Mouse (Mus musculus): Measurements from ENCODE around the gene Gls.

Gene Gls

DNA sequence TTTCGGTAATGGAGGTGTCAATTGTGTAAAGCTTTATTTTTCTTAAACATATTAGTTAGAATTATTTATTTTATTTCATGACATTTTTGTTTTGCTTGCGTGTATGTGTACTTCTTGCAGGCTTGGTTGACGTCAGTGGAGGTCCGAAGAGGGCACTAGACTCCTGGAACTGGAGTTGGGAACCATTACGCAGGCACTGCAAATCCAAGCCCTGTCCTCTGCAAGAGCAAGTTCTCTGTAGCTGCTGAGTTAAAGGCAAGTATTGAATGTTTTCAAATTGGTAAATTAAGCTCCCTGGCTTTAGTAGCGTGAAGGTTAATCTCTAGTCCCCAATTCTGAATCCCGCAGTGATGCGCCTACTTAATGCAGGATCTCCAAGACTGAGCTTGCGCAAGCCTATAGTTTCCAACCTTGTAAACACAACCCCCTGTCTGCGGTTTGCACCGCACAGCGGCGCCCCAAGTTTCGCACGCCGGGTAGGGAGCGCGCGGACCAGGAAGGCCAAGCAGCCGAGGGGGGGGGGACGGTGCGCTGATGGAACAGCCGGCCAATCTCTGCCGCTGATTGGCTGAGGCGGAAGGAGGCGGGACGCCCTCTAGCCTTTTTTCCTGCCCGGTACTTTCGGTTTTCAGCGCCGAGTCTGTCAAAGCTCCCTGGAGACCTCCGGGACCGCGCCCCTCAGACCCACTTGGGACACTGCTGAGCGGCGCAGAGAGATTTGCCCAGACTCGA, 114.0 kb downstream of the Gls start, which contains the start of gene Stat1:
Gene Stat1 (plus strand): TSS at position 581 of the 732 bp plus-strand sequence.
- peak; percentile 89 for DNase-seq

DNA sequence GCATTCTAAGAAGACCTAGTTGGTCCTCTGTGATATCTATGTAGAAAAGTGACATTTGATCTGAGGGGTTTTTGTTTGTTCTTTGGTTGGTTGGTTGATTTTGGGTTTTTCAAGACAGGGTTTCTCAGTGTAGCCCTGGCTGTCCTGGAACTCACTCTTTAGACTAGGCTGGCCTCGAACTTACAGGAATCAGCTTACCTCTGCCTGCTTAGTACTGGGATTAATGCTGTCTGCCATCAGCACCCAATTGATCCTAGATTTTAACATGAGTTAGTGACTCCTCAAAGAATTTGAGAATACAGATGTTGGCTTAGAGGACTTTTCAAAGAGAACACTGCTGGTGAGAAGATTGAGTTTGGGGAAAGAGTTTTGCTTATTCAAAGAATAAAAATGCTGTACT, 115.3 kb downstream of the Gls start:
- no peak for DNase-seq

DNA sequence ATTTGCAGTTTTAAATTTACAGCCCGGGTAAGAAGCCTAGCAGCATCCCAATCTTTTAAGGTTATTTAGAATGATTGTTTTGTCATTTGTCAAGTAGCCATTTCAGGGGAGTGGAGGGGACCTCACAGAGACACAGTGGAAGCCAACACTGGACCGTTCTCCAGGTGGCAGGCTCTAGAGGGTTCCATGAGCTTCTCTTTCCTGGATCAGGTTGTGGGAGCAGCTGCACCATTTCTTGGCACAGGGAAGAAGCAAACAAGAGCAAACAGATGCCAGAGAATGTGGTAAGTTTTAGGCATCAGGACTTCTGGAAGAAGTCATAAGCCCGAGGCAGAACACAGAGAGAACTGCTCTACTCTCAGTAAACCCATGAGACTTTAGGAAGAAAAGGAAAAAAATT, 116.6 kb downstream of the Gls start:
- DNase-seq = no peak

DNA sequence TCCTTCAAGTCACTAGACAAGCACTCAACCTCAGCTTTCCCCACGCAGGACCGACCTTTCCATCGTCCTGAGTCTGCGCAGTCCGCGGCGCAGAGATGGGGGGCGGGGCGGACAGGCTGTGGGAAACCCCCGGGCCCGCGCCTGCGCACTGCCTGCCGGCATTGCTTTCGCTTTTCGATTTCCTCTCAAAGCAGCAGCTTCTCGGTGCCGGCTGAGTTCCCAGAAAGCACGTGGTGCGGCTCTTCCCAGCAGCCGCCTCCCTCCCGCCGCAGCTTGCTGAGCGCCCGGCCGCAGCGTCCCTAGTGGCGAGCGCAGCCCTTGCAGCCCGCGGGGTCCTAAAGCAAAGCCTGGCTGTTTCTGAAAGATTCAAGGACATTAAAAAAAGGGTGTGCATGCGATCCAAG, 119.4 kb downstream of the Gls start:
- DNase-seq = peak; percentile 99
